Mouse (Mus musculus) hindbrain, embryonic 11.5 days (tissue): ENCODE results near the gene Zfp653. TPM values are rescaled to one million over a fixed set of nuclear protein-coding genes. Genes with fewer than 3 reads are reported as not detected.

Experiments used
- ATAC-seq: fragments of 200-750 bp; cut with Nextera tagmentation; 2 replicates; pipeline ENCODE4 v1.8.0; 2017; ENCODE audit warnings: mild to moderate bottlenecking, moderate TSS enrichment, moderate library complexity; ENCODE audit not compliant: low FRiP score
- DNase-seq: peaks from one replicate; pipeline ENCODE4 v3.0.0-alpha.2; 2015; ENCODE audit warnings: low spot score
- H3K27ac ChIP-seq: fragments of 300-500 bp; sonication (generic); 2 replicates; pipeline ENCODE4 v1.5.1; 2014; ENCODE audit warnings: mild to moderate bottlenecking, low read depth, low read length
- H3K27me3 ChIP-seq: fragments of 300-500 bp; sonication (generic); 2 replicates; pipeline ENCODE4 v1.6.1; 2014; ENCODE audit warnings: mild to moderate bottlenecking, low read length, moderate library complexity, mixed read lengths; ENCODE audit not compliant: control insufficient read depth, insufficient read depth
- H3K36me3 ChIP-seq: fragments of 300-500 bp; sonication (generic); 2 replicates; pipeline ENCODE4 v1.6.1; 2014; ENCODE audit warnings: mild to moderate bottlenecking, low read length, moderate library complexity, mixed read lengths; ENCODE audit not compliant: control insufficient read depth, insufficient read depth
- H3K4me1 ChIP-seq: fragments of 300-500 bp; sonication (generic); replicated peaks from 2 replicates; pipeline ENCODE4 v1.6.1; 2014; ENCODE audit warnings: low read length, mixed read lengths; ENCODE audit not compliant: control insufficient read depth, insufficient read depth
- H3K4me2 ChIP-seq: fragments of 300-500 bp; sonication (generic); replicated peaks from 2 replicates; pipeline ENCODE4 v1.6.1; 2014; ENCODE audit warnings: mild to moderate bottlenecking, low read depth, low read length
- H3K4me3 ChIP-seq: fragments of 300-500 bp; sonication (generic); 2 replicates; pipeline ENCODE4 v1.5.1; 2014; ENCODE audit warnings: low read depth, low read length
- H3K9ac ChIP-seq: fragments of 300-500 bp; sonication (generic); 2 replicates; pipeline ENCODE4 v1.6.1; 2014; ENCODE audit warnings: low read depth, low read length
- H3K9me3 ChIP-seq: fragments of 300-500 bp; sonication (generic); 2 replicates; pipeline ENCODE4 v1.6.1; 2016; ENCODE audit warnings: low read length; ENCODE audit not compliant: control insufficient read depth
- WGBS: fragments of 180-500 bp; shearing (Covaris S2); extraction: QIAGEN DNeasy Blood & Tissue Kit; methylation state at CpG from one replicate; pipeline ENCODE4 v1.1.7; 2014; 5-methylcytosine and 5-hydroxymethylcytosine counted together
- polyA plus RNA-seq: library from polyadenylated mRNA; unstranded; fragments of >200 nt; fragmentation: Nextera tagmentation; extraction: Ambion mirVana; gene quantifications from 2 replicates; pipeline ENCODE4 v1.2.1, GENCODE M21; 2014

Gene Zfp653
- 8.1 and 9.2 TPM in 2 replicates for polyA plus RNA-seq

DNA sequence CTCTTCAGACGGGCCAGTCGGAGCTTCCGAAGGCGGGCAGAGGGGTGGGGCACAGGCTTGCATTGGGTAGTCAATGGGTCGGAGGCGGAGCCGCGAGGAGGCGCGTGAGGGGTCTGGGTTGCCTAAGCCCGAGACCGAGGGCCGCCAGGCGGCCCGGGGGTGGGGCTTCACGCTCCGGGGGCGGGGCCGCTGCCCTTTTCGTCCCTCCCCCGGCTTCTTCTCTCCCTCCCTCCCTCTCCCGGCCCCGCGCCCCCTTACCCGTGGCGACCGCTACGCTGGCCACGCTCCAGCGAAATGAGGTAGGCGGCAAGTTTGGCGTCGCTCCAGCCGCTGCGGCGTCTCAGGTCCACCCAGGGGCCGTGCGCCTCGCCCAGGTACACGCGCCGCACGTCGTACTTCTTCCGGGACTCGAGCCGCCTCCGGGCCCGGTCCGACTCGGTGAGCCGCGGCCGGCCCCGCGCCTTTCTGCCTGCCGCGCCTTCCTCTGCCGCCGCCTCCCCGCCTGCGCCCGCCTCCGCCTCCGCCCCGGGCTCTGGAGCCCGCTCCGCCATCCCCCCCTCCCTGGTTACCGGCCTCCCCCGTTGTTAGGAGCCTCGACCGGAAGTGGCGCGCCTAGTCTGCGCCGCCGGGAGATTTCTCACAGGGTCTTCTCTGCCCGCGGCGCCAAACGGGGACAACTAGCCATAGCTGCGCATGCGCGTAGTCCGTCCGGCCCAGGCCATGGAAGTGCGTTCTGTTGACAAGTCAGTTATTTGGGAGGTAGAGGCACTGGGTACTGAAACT, at the start of gene Zfp653, which contains the start of gene Gm49318:
Gene Zfp653, minus strand, starts transcription at position 586 of the 783 bp plus-strand sequence.
Gene Gm49318, minus strand, starts transcription at position 469 of the 783 bp plus-strand sequence.
- Histone ChIP-seq H3K4me3 (peak within 1 kb of the TSS; percentile 72), H3K27me3 (no peaks in the 10 kb centered on the region), H3K4me1 (peaks cover 2% of the 10 kb centered on the region; the same call in 1 of the 2 replicates), H3K36me3 (0 out of 2 replicates have a peak, but pooled peaks cover under 1% of the 10 kb centered on the region), H3K4me2 (peak within 1 kb of the TSS; percentile 45), H3K9me3 (no peaks in the 10 kb centered on the region), H3K27ac (peak within 1 kb of the TSS; percentile 92), H3K9ac (peak within 1 kb of the TSS; percentile 95)
- WGBS, result under 1% methylated on average over 75 of the region's 87 CpGs
- ATAC-seq (peak; percentile 99), DNase-seq (peak; percentile 98)

DNA sequence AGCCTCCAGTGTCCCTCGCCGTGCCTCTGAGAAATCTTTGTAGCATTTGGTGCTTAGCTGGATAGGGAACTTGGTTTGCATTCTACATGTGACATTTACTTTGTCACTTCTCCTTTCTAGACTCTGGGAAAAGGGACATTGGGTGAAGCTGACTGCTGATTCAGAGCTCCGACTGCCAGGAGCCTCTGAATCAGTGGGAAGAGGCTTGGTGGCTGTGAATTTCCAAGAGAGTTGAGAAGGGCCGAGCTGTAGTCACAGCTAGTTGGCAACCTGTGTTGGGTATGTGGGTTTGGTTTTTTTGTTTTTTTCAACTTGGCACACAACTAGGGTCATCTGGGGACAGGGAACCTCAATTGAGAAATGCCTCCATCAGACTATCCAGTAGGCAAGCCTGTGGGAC, 48.4 kb upstream of the Zfp653 start:
- 85% methylated on average over 4 of the region's 4 CpGs for WGBS
- Histone ChIP-seq H3K27ac (no peak overlapping the region), H3K4me2 (no peak overlapping the region), H3K4me1 (peaks cover 7% of the 10 kb centered on the region; the same call in 1 of the 2 replicates), H3K9ac (no peak overlapping the region), H3K27me3 (no peaks in the 10 kb centered on the region), H3K36me3 (no peaks in the 10 kb centered on the region), H3K9me3 (no peaks in the 10 kb centered on the region), H3K4me3 (no peak overlapping the region)
- DNase-seq (no peak), ATAC-seq (no peak)

DNA sequence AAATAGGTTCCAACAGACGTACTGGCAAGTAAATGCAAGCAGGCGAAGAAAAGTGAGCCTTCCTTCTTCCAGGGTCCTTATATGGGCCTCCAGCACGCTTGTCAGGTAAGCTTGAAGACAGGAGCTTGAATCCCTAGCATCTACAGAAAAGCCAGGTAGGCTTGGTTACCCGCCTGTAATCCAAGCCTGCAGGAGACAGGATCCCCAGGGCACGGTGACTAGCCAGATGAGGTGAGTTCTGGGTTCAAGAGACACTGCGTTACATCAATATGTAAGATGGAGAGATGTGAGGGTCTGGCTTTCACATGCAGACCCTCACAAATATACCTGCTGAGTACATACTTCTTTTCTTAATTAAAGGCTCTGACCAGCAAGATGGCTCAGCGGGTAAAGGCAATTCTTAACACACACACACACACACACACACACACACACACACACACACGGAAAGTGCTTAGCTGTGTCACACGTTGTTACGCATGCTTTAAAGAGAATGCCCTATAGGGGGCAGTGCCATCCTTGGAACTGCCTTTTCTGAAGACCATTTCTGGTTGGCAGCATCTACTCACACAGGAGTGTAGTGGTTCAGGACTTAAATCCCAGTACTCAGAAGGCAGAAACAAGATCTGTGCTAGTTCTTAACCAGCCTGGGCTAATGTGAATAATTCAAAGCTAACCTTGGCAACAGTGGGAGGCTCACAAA, 46.7 kb upstream of the Zfp653 start:
- Histone ChIP-seq H3K9ac (peak overlapping the region; percentile 96; the same call in 1 of the 2 replicates), H3K4me1 (peaks cover 7% of the 10 kb centered on the region; the same call in 1 of the 2 replicates), H3K9me3 (no peaks in the 10 kb centered on the region), H3K27ac (no peak overlapping the region), H3K36me3 (0 out of 2 replicates have a peak, but pooled peaks cover under 1% of the 10 kb centered on the region), H3K27me3 (no peaks in the 10 kb centered on the region), H3K4me2 (peak overlapping the region; percentile 81), H3K4me3 (peak overlapping the region; percentile 85)
- peak; percentile 62 for DNase-seq
- WGBS, result 43% methylated on average over 10 of the region's 10 CpGs
- no peak for ATAC-seq

DNA sequence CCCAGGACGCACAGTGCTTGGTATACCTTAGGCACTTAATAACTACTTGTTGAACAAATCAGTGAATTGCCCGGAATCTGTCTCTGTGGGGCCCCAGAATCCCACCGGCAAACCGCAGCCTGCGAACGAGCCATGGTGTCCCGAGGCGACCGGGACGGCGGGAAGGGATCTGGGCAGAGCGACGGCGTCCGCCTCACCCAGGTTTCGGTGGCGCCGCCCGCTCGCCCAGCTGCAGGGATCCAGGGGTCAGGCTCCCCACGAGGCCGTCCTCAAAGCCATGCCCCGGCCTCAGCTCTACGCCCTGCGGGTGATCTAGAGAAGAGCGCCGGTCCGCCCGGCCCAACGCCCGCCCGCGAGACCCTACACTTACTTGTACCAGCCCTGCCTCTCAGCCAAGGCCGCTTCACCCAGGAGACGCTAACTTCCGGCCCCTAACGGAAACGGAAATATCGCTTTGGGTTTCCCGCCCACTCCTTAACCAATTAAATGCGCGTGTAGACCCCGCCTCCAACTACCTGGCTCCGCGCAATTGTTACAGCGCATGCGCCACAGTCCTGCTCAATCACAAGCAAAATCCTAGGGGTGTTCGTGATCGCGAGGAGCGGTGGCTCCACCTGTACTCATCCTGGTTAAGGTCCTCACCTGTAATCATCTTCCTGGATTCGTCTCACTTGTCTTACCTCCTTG, 45.7 kb upstream of the Zfp653 start, which contains the start of gene Elof1:
Gene Elof1, minus strand, starts transcription at position 433 of the 687 bp plus-strand sequence.
- H3K4me3 ChIP-seq, result peak within 1 kb of the TSS; percentile 85
- H3K27ac ChIP-seq, result peak within 1 kb of the TSS; percentile 65
- H3K27me3 ChIP-seq, result no peaks in the 10 kb centered on the region
- peaks cover 7% of the 10 kb centered on the region; the same call in 1 of the 2 replicates for H3K4me1 ChIP-seq
- H3K4me2 ChIP-seq, result peak within 1 kb of the TSS; percentile 81
- peak; percentile 97 for DNase-seq
- H3K9me3 ChIP-seq, result no peaks in the 10 kb centered on the region
- peak within 1 kb of the TSS; percentile 96 for H3K9ac ChIP-seq
- whole genome bisulfite sequencing, result 0% methylated on average over 51 of the region's 52 CpGs
- peak; percentile 95 for ATAC-seq
- peaks cover 2% of the 10 kb centered on the region; the same call in 1 of the 2 replicates for H3K36me3 ChIP-seq

DNA sequence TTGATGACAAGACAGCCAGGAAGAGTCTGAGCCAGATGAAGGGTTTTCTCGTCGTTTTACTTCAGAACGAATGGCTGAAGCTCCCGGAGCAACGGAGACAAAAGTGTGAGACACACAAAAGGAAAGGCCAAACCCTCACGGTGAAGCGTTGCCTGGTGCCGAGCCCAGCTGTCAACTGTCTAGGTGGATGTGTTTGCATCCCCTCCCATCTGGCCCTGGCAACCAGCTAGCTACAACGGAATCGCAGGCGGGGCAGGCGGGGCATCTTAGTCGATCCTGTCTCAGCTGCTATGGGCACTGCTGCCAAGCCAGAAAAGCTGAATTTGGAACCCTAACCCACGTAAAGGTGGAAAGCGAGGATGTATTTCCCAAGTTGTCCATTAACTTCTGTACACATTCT, 44.9 kb upstream of the Zfp653 start:
- no peaks in the 10 kb centered on the region for H3K27me3 ChIP-seq
- peak overlapping the region; percentile 85 for H3K4me3 ChIP-seq
- peaks cover 8% of the 10 kb centered on the region; the same call in 1 of the 2 replicates for H3K36me3 ChIP-seq
- H3K27ac ChIP-seq, result peak overlapping the region; percentile 65; the same call in 1 of the 2 replicates
- H3K4me2 ChIP-seq, result peak overlapping the region; percentile 81
- H3K9me3 ChIP-seq, result no peaks in the 10 kb centered on the region
- WGBS, result 25% methylated on average over 15 of the region's 15 CpGs
- peak overlapping the region; percentile 96 for H3K9ac ChIP-seq
- H3K4me1 ChIP-seq, result peaks cover 7% of the 10 kb centered on the region; the same call in 1 of the 2 replicates
- peak; percentile 43 for DNase-seq
- no peak for ATAC-seq

DNA sequence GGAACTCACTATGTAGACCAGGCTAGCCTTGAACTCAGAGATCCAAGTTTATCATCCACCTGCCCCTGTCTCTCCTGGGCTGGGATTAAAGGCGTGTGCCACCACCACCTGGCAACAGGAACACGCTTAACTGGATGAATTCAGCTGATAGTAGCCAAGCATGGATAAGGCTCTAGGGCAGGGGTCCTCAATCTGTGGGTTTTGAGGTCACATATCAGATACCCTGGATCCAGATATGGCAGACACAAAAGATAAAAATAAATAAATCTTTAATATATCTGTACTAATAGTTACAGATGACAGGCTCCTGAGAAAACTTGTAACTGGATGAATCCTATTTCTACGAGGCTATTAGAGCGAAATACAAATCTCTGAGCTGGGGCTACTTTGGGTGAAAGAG, 44.5 kb upstream of the Zfp653 start:
- WGBS, result 87% methylated on average over 4 of the region's 4 CpGs
- no peak for DNase-seq
- Histone ChIP-seq H3K27ac (no peak overlapping the region; the same call in 1 of the 2 replicates), H3K4me3 (no peak overlapping the region; the same call in 1 of the 2 replicates), H3K9ac (peak overlapping the region; percentile 96), H3K9me3 (no peaks in the 10 kb centered on the region), H3K4me1 (peaks cover 7% of the 10 kb centered on the region; the same call in 1 of the 2 replicates), H3K4me2 (peak overlapping the region; percentile 81), H3K36me3 (peaks cover 8% of the 10 kb centered on the region; the same call in 1 of the 2 replicates), H3K27me3 (no peaks in the 10 kb centered on the region)
- no peak for ATAC-seq

DNA sequence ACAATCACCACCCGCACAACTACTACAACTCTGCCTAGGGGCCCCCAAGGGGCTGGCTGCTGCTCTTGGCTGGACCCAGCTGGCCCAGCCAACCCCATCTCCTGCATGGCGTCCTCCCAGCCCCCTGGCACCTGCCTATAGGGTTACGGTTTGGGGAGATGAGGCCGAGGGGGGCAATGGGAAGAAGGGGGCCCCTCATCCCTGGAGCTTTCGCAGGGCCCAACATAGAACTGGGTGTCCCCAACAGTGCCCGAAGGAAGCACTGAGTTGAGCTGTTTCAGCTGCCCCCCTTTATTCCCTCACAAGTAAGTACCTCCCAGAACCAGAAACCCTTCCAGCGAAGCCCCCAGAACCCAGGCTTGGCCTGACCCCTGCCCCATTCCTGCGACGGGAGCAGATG, 37.0 kb upstream of the Zfp653 start:
- Histone ChIP-seq H3K4me3 (no peak overlapping the region), H3K9me3 (no peaks in the 10 kb centered on the region), H3K36me3 (peaks cover 11% of the 10 kb centered on the region; the same call in 1 of the 2 replicates), H3K4me2 (no peak overlapping the region), H3K27ac (no peak overlapping the region), H3K9ac (no peak overlapping the region), H3K27me3 (no peaks in the 10 kb centered on the region), H3K4me1 (no peaks in the 10 kb centered on the region)
- DNase-seq (no peak), ATAC-seq (no peak)
- 94% methylated on average over 9 of the region's 9 CpGs for WGBS

DNA sequence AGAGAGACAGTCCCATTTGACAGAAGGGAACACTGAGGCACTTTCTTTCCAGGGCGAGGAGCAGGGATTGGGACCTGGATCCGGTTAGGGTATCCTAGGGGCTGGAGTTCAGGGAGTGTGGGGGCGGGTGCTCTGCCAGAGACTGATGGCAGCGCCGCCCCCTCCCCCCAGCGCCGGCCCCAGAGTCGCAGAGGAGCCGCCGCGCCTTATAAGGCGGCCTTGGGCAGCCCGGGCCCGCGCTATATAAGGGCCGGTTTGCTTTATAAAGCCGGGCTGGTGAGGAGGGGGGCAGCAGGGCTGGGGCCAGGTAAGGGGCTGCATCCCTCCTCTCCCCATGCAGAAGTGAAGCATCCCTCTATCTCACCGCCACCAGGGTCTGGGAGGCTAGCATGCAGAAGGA, 28.7 kb upstream of the Zfp653 start:
- H3K9ac ChIP-seq, result no peak overlapping the region

More for the DNA sequence above, 28.7 kb upstream of the Zfp653 start:
- Histone ChIP-seq H3K27me3 (peaks cover 24% of the 10 kb centered on the region), H3K4me3 (no peak overlapping the region), H3K9me3 (no peaks in the 10 kb centered on the region), H3K36me3 (no peaks in the 10 kb centered on the region), H3K27ac (no peak overlapping the region), H3K4me2 (no peak overlapping the region), H3K4me1 (peaks cover 3% of the 10 kb centered on the region; the same call in 1 of the 2 replicates)
- DNase-seq (no peak), ATAC-seq (no peak)
- 4% methylated on average over 18 of the region's 18 CpGs for WGBS
